In the genomic region with DNA sequence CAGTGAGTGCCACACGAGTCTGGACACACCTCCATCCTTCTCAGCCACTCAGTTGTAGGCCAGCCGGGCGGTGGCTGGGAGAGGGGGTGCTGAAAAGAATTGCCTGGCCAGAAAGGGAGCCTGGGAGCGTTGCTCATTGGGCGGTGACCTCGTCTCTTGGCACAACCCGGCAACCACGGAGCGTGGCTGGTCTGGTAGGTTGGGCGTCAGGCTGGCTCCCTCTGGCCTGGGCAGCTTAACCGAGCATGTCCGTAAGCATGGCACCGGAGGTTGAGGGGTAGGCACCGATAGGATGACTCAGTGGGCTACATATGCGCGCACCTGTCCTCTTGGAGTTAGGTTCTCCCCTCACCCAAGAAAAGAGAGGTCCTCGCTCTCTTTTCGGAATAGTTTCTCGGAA, we compare ENCODE assay signal across 8 mouse cellular contexts. TPM values are rescaled to one million over a fixed set of nuclear protein-coding genes. Genes with fewer than 3 reads are reported as not detected.
DNase-seq lines count a peak whose midpoint lies in the region; ATAC-seq and TF ChIP-seq lines count a peak whose summit lies in the region.

No protein-coding gene starts in this region.

- H3K27me3 ChIP-seq in C2C12 (ENCODE audit: control insufficient read depth, insufficient read depth, insufficient read length) = no peaks in the 10 kb centered on the region
- H3K27me3 ChIP-seq in heart, embryonic 16.5 days (ENCODE audit: control insufficient read depth, insufficient read depth, low read length) = no peaks in the 10 kb centered on the region
- H3K27me3 ChIP-seq in liver, embryonic 16.5 days (ENCODE audit: control insufficient read depth, insufficient read depth, low read depth, low read length) = peaks cover 77% of the 10 kb centered on the region

- peak overlapping the region; percentile 66 for H3ac ChIP-seq in C2C12 (ENCODE audit: control insufficient read depth, insufficient read length, low read depth)

- peak; percentile 96 for DNase-seq in fibroblast of lung, adult 2 months (ENCODE audit: low read depth)
- peak; percentile 90 to 95 for DNase-seq in kidney, postnatal 36 days
- peak; percentile 64 for DNase-seq in ovary, postnatal 10 days (ENCODE audit: low spot score)

- peaks cover 26% of the 10 kb centered on the region for H3K79me3 ChIP-seq in C2C12 (ENCODE audit: low read depth)

- H3K4me2 ChIP-seq in heart, embryonic 16.5 days (ENCODE audit: low read depth, low read length) = peak overlapping the region; percentile 82
- H3K4me2 ChIP-seq in liver, embryonic 16.5 days (ENCODE audit: low read depth, low read length) = peak overlapping the region; percentile 69

- H3K4me3 ChIP-seq in C2C12 (ENCODE audit: insufficient read depth, poor library complexity, severe bottlenecking) = peak overlapping the region; percentile 46
- H3K4me3 ChIP-seq in bone marrow, adult 2 months (replicated peaks; ENCODE audit: control insufficient read depth, low read depth, low read length) = peak overlapping the region; percentile 2
- H3K4me3 ChIP-seq in heart, embryonic 16.5 days (ENCODE audit: low read length) = peak overlapping the region; percentile 87
- peak overlapping the region; percentile 54 for H3K4me3 ChIP-seq in liver, embryonic 16.5 days (ENCODE audit: low read depth, low read length)

- no peak for TF ChIP-seq POLR2A in bone marrow, adult 2 months (IDR thresholded peaks at IDR 0.05; ENCODE audit: borderline replicate concordance, control insufficient read depth, low read depth, low read length)

- peaks cover 4% of the 10 kb centered on the region for H3K36me3 ChIP-seq in C2C12 (ENCODE audit: control insufficient read depth, insufficient read depth)
- peaks cover 10% of the 10 kb centered on the region for H3K36me3 ChIP-seq in heart, embryonic 16.5 days (ENCODE audit: control insufficient read depth, insufficient read depth)
- no peaks in the 10 kb centered on the region for H3K36me3 ChIP-seq in liver, embryonic 16.5 days (ENCODE audit: control insufficient read depth, insufficient read depth)

- peaks cover 5% of the 10 kb centered on the region for H3K9me3 ChIP-seq in heart, embryonic 16.5 days (replicated peaks; ENCODE audit: control insufficient read depth, low read length)
- 0 out of 2 replicates have a peak, but pooled peaks cover 2% of the 10 kb centered on the region for H3K9me3 ChIP-seq in liver, embryonic 16.5 days (replicated peaks; ENCODE audit: control insufficient read depth, low read length)

- peak; percentile 21 for ATAC-seq in heart, embryonic 16.5 days (replicated peaks; ENCODE audit: extremely low read depth, insufficient read depth, low FRiP score)
- no peak for ATAC-seq in liver, embryonic 16.5 days (ENCODE audit: low read depth)
- no peak for ATAC-seq in monocyte, adult 5-6 weeks (replicated peaks; ENCODE audit: insufficient number of reproducible peaks, low FRiP score, low TSS enrichment, poor library complexity, severe bottlenecking)

- H3K27ac ChIP-seq in bone marrow, adult 2 months (ENCODE audit: control insufficient read depth, insufficient read depth, low read depth, low read length, poor library complexity) = no peak overlapping the region
- H3K27ac ChIP-seq in heart, embryonic 16.5 days (ENCODE audit: low read length) = peak overlapping the region; percentile 99
- no peak overlapping the region for H3K27ac ChIP-seq in liver, embryonic 16.5 days (ENCODE audit: low read length)

- H3K9ac ChIP-seq in heart, embryonic 16.5 days (ENCODE audit: low read length) = peak overlapping the region; percentile 93
- peak overlapping the region; percentile 43; the same call in 1 of the 2 replicates for H3K9ac ChIP-seq in liver, embryonic 16.5 days (ENCODE audit: low read depth, low read length)

- H3K4me1 ChIP-seq in bone marrow, adult 2 months (ENCODE audit: control insufficient read depth, insufficient read depth, low read length) = no peaks in the 10 kb centered on the region; the same call in 1 of the 2 replicates
- peaks cover 54% of the 10 kb centered on the region for H3K4me1 ChIP-seq in heart, embryonic 16.5 days (ENCODE audit: control insufficient read depth, insufficient read depth, low read length)
- peaks cover 3% of the 10 kb centered on the region for H3K4me1 ChIP-seq in liver, embryonic 16.5 days (ENCODE audit: control insufficient read depth, low read depth, low read length)

- TF ChIP-seq CTCF in C2C12 (IDR thresholded peaks at IDR 0.05; ENCODE audit: control insufficient read depth, insufficient read depth, insufficient read length) = no peak
- TF ChIP-seq CTCF in bone marrow, adult 2 months (IDR thresholded peaks at IDR 0.05; ENCODE audit: control insufficient read depth, insufficient read depth, low read length) = no peak

- peaks cover 43% of the 10 kb centered on the region for H3K79me2 ChIP-seq in C2C12 (ENCODE audit: control insufficient read depth, insufficient read depth)

- 7% methylated on average over 19 of the region's 19 CpGs for WGBS in bone marrow, adult 2 months
- WGBS in heart, embryonic 16.5 days = 2% methylated on average over 19 of the region's 19 CpGs
- WGBS in liver, embryonic 16.5 days (ENCODE audit: insufficient replicate concordance) = 6% methylated on average over 19 of the region's 19 CpGs

TF ChIP-seq in C2C12, 6 proteins besides CTCF, POLR2A, EP300 and RAD21:
- TF ChIP-seq MAX (IDR thresholded peaks at IDR 0.05) (peak; percentile 91), MYOG (IDR thresholded peaks at IDR 0.05; ENCODE audit: control insufficient read depth, extremely low read depth, insufficient read length) (no peak), MYOD1 (IDR thresholded peaks at IDR 0.05; ENCODE audit: control insufficient read depth, insufficient read length, low read depth) (peak; percentile 70)
TF ChIP-seq in C2C12: peak in this region for 2.

RNA-seq across cellular contexts. Expression of gene Ddr1, which starts 4.5 kb away (rescaled TPM):
- polyA plus RNA-seq in C2C12 (2012; fragmentation: generic; extraction: Trizol) = 56.6 TPM
- 2.4 and 6.0 TPM in 2 replicates for polyA plus RNA-seq in bone marrow, adult 2 months (2011; ENCODE audit: insufficient read depth, insufficient read length, low replicate concordance, missing spikeins)
- polyA plus RNA-seq in heart, embryonic 16.5 days (2015; fragmentation: Nextera tagmentation; extraction: Ambion mirVana) = 110 and 129 TPM in 2 replicates
- 2.9 and 4.1 TPM in 2 replicates for polyA plus RNA-seq in liver, embryonic 16.5 days (2015; fragmentation: Nextera tagmentation; extraction: Ambion mirVana)
- 0.67 to 1.2 TPM in 2 of 3 replicates, not detected in the other for total RNA-seq in monocyte, adult 5-6 weeks (2017)

RNA-seq across cellular contexts. Expression of gene Gtf2h4, which starts 26.4 kb away (rescaled TPM):
- 40.6 TPM for polyA plus RNA-seq in C2C12 (2012; fragmentation: generic; extraction: Trizol)
- polyA plus RNA-seq in bone marrow, adult 2 months (2011; ENCODE audit: insufficient read depth, insufficient read length, low replicate concordance, missing spikeins) = 12.5 and 21.1 TPM in 2 replicates
- polyA plus RNA-seq in heart, embryonic 16.5 days (2015; fragmentation: Nextera tagmentation; extraction: Ambion mirVana) = 29.6 and 30.8 TPM in 2 replicates
- polyA plus RNA-seq in liver, embryonic 16.5 days (2015; fragmentation: Nextera tagmentation; extraction: Ambion mirVana) = 21.4 and 21.6 TPM in 2 replicates
- 10.9 to 22.5 TPM (median 13.5 TPM) in 3 replicates for total RNA-seq in monocyte, adult 5-6 weeks (2017)

RNA-seq across cellular contexts. Expression of gene Vars2, which starts 32.5 kb away (rescaled TPM):
- 12.6 TPM for polyA plus RNA-seq in C2C12 (2012; fragmentation: generic; extraction: Trizol)
- polyA plus RNA-seq in bone marrow, adult 2 months (2011; ENCODE audit: insufficient read depth, insufficient read length, low replicate concordance, missing spikeins) = 13.1 and 25.0 TPM in 2 replicates
- 12.8 and 17.1 TPM in 2 replicates for polyA plus RNA-seq in heart, embryonic 16.5 days (2015; fragmentation: Nextera tagmentation; extraction: Ambion mirVana)
- polyA plus RNA-seq in liver, embryonic 16.5 days (2015; fragmentation: Nextera tagmentation; extraction: Ambion mirVana) = 4.9 and 6.5 TPM in 2 replicates
- 7.4 to 13.8 TPM (median 11.3 TPM) in 3 replicates for total RNA-seq in monocyte, adult 5-6 weeks (2017)

RNA-seq across cellular contexts. Expression of gene Mucl3, which starts 56.4 kb away (rescaled TPM):
- polyA plus RNA-seq in C2C12 (2012; fragmentation: generic; extraction: Trizol) = 0.05 TPM
- not detected in 2 replicates for polyA plus RNA-seq in bone marrow, adult 2 months (2011; ENCODE audit: insufficient read depth, insufficient read length, low replicate concordance, missing spikeins)
- polyA plus RNA-seq in heart, embryonic 16.5 days (2015; fragmentation: Nextera tagmentation; extraction: Ambion mirVana) = 0.29 and 0.42 TPM in 2 replicates
- polyA plus RNA-seq in liver, embryonic 16.5 days (2015; fragmentation: Nextera tagmentation; extraction: Ambion mirVana) = not detected in 2 replicates
- total RNA-seq in monocyte, adult 5-6 weeks (2017) = not detected in 3 replicates

Comparison
In these comparisons a context has a peak if more than half of its experiments do, and no peak if none do; other contexts are left out.
1. H3K4me3 ChIP-seq: peak in every context shown above with its lines; median percentile 87 in heart, embryonic 16.5 days; 54 in liver, embryonic 16.5 days; 46 in C2C12; 2 in bone marrow, adult 2 months.